Mouse (Mus musculus) layer of hippocampus, postnatal 25 days (tissue): ENCODE data around the gene Olfr921. TPM values are rescaled to one million over a fixed set of nuclear protein-coding genes. Genes with fewer than 3 reads are reported as not detected.

ENCODE experiments used
- DNase-seq, 2 experiments: peaks; one replicate each; pipeline ENCODE4 v3.0.0; 2022; ENCODE audit warnings: mixed read lengths in 2 of 2, low spot score in 1 of 2; ENCODE audit errors: extremely low spot score in 1 of 2
- total RNA-seq, 2 experiments: library from RNA; stranded (reverse); gene quantifications; 2 replicates each; pipeline ENCODE4 v1.2.3; 2021

The Olfr921 gene
- total RNA-seq = not detected

DNA sequence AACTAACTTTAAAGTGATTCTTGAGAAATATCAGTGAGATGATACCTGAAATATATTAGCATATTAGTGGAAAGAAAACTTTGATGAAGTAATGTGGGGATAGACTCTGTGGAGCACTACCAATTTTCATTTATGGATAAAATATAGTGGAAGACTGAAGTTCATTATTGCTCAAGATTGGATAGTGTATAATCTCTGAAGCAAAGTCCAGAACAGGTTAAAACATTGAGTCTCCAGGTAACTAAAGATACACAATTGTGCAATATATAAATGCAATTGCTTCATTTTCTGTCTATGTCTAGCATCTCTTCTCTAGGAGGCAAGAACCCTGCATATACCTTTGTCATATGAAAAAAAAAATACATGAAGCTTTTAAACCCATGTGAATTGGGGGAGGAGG is at the start of gene Olfr921:
Gene Olfr921 (plus strand): TSS at position 301 of the 400 bp plus-strand sequence.
- DNase-seq = no peak

DNA sequence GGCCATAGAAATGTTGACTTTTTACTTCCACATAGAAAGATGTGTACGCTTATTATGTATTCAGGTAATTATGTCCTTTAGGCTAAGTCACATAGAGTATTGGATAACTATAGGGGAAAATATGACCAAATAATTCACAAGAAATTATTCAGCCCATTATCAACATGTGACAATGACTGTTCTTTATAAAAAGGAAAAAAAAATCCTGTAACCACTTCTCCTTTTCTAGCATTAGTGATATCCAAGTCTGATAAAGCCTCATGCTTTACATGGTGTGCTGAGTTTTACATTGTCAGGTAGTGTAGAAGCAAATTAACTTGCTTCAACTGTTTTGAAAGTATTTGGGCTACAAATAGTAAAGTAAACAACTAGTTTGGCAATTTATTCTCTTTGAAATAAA is 48.8 kb upstream of the Olfr921 start:
- DNase-seq = no peak

DNA sequence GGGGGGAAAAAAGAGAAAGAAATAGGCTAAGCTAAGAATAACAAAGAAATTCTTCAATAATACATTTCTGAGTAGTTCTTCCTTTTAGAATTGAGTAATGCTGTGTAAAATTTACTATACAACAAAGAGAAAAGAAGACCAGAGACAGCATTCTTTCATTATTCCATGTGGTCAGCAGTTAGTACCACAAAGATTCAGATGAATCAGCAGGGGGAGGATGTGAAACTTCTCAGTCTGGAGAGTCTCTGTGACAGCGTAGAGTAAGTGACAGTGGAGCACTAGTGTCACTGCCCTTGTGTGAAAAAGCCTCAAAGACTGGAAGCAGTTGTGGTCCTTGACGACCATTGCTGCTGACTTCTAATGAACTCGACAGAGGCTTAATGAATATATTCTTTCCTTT is 44.6 kb upstream of the Olfr921 start:
- DNase-seq = no peak

DNA sequence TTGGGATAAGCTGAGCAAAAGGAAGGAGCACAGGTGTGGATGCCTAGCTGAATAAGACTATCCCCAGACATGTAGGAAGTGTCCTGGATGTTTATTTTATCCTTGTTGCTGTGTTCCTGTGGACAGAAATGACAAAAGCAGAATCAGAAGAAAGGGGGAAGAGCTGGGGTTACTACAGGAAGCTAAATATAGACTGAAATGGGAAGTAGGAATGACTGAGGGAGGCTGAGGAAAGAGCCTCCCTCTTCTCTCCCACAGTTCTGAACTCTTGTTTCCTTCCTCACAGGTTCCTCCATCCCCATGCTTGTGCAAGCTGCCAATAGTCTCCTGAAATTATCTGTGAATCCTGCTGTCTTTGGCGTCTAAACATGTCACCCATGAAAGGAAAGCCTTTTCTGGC is 31.5 kb upstream of the Olfr921 start:
- no peak for DNase-seq

DNA sequence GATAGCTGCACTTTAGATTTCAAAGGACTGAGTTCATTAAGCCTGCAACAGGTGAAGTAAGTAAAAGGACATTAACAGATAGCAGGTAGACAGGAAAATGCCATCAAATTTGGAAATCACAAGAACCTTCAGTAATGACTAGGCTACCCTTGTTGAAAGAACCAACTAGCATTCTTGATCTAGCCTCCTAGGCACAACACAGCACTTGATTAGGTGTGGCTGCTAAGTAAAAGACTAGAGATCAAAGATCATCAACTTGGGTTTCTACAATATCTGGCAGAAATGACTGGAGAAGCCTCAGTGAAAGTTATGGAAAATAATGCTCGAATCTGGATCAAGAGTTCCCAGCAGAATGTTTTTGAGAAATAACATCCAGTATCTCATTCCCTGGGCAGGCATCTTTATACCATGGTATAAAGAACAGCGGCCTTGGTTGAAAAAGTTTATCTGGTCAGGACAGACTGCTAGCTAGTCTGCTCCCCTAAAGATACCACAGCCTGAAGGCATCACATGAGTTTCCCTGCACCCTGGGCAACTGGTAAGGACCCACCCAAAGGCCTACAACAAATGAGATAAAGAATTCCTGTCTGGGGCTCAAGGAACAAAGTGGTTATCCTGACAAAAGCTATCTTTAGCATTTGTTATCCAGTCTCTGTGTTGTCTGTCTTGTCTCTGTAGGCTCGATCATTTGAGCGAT is 28.1 kb upstream of the Olfr921 start:
- DNase-seq = no peak

DNA sequence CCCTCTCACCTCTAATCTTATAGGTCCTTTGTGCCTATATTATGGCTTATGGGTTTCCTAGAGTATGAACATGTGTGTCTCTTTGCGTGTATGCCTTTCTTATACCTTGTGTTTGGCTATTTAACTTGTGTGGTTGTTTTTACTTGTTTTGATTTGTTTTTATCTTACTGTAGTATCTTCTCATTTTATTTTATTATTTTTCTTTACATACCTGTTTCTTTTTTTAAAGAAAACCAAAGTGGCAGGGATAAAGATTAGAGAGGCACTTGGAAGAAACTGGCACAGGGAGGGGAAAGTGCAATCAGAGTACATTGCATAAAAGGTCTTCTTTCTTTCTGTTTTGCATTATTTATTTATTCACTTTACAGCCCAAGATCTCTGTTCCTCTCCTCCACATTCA is 20.9 kb upstream of the Olfr921 start, which contains the start of gene Olfr920:
Gene Olfr920 (plus strand): TSS at position 301 of the 400 bp plus-strand sequence.
- DNase-seq = no peak

DNA sequence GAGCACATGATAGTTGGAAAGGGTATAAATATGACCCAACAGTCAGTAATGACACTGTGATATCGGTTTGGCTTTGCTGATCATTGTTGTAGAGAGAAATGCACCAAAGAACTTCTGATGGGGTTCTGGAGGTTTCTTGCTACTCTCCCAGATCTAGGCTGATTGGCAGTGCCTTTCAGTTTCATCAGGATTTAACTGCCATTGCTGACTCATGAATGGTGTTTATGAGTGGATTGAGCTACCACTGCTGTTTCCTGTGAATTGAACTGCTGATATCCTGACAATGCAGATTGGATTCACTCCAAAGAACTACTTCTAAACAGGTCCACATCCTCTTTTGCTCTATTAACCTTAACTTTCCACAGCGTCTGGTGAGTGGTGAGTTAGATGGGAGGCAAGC is 19.8 kb downstream of the Olfr921 start:
- no peak for DNase-seq

DNA sequence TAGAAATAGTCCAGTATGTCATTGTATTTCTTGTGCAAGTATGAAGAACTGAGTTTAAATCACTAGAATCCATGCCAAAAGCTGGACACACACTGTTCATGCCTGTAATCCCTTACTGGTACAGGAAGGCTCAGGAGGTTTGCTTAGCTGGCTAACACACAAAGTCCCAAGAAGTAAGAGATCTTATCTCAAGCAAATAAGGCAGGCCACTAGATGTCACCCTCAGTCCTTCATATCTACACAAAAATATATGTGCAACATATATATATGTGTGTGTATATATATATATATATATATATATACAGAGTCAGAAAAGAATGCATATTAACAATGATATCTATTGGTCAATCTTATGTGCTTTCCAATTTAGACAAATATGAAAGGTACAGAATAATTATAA is 32.8 kb downstream of the Olfr921 start:
- DNase-seq = peak in 1 of 2 experiments; percentile 4

DNA sequence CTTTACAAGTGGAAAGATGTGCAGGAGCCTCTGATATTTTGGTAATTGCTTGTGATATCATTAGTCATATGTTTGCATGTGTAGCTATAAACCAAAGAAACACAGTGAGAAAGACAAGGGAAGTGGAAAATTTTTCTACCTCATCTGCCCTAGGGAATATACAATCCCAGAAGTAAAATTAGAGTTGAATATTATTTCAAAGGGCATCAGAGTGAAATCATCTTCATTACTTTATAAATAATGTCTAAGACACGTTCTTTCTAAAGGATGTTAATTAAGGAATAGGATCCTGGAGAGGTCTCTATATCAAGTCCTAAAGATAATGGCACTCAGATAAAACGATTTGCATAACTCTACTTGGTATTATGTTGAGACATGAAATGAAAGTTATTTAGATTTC is 41.4 kb downstream of the Olfr921 start, which contains the start of gene Olfr922:
Gene Olfr922 (plus strand): TSS at position 301 of the 400 bp plus-strand sequence.
- DNase-seq = no peak

DNA sequence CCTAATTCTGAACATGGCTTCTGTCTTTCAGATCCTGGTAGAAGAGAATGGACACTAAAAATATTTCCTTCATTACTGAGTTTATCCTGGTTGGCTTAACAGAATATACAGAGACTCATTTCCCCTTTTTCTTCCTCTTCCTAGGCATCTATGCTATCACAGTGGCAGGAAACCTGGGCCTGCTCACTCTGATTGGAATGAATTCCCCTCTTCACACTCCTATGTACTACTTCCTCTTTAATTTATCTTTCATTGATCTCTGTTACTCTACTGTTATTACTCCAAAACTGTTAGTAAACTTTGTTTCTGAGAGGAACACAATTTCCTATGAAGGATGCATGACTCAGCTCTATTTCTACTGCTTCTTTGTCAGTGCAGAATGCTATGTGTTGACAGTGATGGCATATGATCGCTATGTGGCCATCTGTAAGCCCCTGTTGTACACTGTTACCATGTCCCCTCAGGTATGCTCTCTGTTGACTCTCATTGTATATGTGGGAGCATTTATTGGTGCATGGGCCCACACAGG is 42.7 kb downstream of the Olfr921 start:
- DNase-seq = no peak

DNA sequence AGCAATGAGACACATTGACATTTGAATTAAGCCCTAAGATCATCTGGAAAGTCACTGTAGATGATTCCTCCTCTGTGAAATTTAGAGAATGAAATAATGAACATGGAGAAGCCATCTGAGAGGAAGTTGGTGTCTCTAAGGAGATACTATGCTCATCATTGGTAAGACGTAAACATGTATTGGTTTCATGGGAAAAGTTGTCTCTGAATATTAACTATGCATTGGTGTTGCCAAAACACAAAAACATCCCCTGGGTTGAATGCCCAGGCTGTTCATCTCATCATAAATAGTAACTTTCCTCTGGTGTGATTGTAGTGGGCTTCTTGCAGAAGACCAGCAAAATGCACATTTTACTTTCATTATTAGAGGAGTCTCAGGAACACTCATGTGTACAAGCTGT is 53.4 kb downstream of the Olfr921 start, which contains the start of gene Olfr923:
Gene Olfr923 (plus strand): TSS at position 301 of the 400 bp plus-strand sequence.
- no peak for DNase-seq

Other genes with a start within 250 kb of the Olfr921 start
- not detected for gene Olfr910, start 235.2 kb upstream of the Olfr921 start, total RNA-seq
- not detected for gene Olfr912, start 192.9 kb upstream of the Olfr921 start, total RNA-seq
- not detected for gene Olfr913, start 180.3 kb upstream of the Olfr921 start, total RNA-seq
- gene Olfr914, start 168.0 kb upstream of the Olfr921 start, total RNA-seq = not detected
- not detected for gene Olfr916, start 113.2 kb upstream of the Olfr921 start, total RNA-seq
- gene Olfr917, start 107.2 kb upstream of the Olfr921 start, total RNA-seq = not detected
- gene Olfr918, start 98.5 kb upstream of the Olfr921 start, total RNA-seq = not detected
- gene Olfr919, start 69.4 kb upstream of the Olfr921 start, total RNA-seq = not detected
- gene Vwa5a, start 54.8 kb upstream of the Olfr921 start, total RNA-seq = 10 to 100 TPM; 10.4 to 11.5 TPM
- under 1 TPM in 1 of 2 experiments, not detected in 1; 0.10 TPM for gene Olfr920, start 20.8 kb upstream of the Olfr921 start, total RNA-seq
- not detected for gene Olfr922, start 41.5 kb downstream of the Olfr921 start, total RNA-seq
- not detected for gene Olfr923, start 53.5 kb downstream of the Olfr921 start, total RNA-seq
- gene Olfr924, start 71.4 kb downstream of the Olfr921 start, total RNA-seq = not detected
- not detected for gene Olfr26, start 82.0 kb downstream of the Olfr921 start, total RNA-seq
- not detected for gene Olfr926, start 104.1 kb downstream of the Olfr921 start, total RNA-seq
- not detected for gene Olfr930, start 156.7 kb downstream of the Olfr921 start, total RNA-seq
- not detected for gene Olfr933, start 199.2 kb downstream of the Olfr921 start, total RNA-seq
- not detected for gene Olfr934, start 215.2 kb downstream of the Olfr921 start, total RNA-seq
- gene Olfr935, start 226.6 kb downstream of the Olfr921 start, total RNA-seq = not detected